Mouse (Mus musculus): ENCODE data around the gene Fgfr2.

Fgfr2 gene

GRCm38 (mm10) chr7:130208601-130209000 is 2914.5 kb downstream of the Fgfr2 start:
- DNase-seq: no peak

DNA sequence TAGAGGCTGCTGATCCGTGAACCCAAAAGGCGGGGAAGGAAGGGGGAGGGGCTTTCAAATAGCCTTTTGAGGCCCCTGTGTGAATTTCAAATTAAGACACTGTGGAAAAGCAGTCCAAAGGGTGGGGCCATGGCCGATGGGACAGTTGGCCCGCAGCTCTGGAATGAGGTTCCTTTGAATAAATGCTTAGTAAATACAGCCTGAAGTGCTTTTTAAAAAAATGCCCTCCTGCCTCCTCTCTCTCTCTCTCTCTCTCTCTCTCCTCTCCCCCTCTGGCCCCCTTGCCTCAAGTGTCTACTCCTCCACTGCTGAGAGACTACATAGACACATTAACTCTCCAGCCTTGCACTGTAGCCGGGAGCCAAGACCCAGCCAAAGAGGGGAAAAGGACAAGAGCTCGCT is 2917.0 kb downstream of the Fgfr2 start:
- DNase-seq: no peak

GRCm38 (mm10) chr7:130205140-130205539 is 2918.0 kb downstream of the Fgfr2 start:
- DNase-seq: no peak

GRCm38 (mm10) chr7:130201020-130201419 is 2922.1 kb downstream of the Fgfr2 start:
- no peak for DNase-seq

DNA sequence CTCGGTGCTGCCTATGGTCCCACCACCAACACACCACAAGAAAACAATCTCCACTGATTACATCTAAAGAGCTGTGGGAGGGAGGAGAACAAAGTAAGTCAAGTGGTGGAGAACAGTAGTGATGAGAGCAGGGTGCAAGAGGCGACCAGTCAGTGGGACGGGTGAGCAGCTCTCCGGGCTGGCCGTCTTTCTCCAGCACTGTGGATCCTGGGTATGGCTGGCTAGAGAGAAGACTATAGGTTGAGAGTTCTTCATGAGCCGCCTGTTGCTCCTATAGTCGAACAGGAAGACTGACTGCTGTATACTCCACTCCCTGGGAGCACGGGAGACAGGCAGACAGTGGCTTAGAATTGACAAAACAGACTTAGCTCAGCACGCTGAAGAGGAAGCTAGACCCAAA is 2923.2 kb downstream of the Fgfr2 start:
- no peak for DNase-seq

DNA sequence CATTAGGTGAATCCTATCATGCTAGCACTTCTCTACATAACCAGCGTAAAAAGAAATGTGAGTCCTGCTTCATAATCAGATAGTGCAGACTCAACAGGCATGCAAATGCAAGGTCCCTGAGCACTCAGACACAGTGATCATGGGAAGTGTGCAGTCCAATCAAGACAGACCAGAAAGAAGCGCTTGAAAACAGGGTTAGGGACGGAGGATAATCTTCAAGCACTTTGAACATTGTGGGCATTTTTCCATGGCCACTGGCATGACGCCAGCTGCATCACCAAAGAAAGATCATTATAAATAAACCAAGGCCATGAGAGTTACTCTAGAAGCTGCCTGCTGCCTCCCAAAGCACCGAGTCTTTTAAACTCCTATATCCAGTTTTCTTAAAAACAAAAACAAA is 2923.8 kb downstream of the Fgfr2 start:
- no peak for DNase-seq

- DNase-seq: no peak
Observed at GRCm38 (mm10) chr7:130195081-130195480, 2928.1 kb downstream of the Fgfr2 start.

GRCm38 (mm10) chr7:130190329-130190975 is 2932.7 kb downstream of the Fgfr2 start:
- no peak for DNase-seq

DNA sequence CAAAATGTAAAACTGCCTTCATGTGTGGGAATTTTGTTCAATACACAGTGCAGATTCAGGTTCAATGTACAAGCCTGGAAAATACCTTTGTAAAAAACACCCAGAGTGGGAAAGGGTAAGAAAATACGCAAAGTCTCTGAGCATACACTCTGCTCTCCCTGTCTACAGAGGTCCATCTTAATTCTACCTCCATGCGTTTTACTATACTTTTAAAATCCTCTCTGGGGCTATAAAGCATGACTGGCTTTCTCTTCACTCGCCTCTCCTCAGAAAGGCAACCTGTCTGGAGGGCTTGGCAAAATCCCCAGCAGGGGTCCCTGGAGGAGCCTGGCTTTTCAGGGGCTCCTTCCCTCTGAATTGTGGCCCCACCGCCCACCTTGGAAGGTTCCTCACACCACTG is 2933.2 kb downstream of the Fgfr2 start:
- DNase-seq: no peak

- DNase-seq: no peak
Observed at GRCm38 (mm10) chr7:130188108-130188507, 2935.0 kb downstream of the Fgfr2 start.

- no peak for DNase-seq
Observed at GRCm38 (mm10) chr7:130184864-130185263, 2938.3 kb downstream of the Fgfr2 start.

DNA sequence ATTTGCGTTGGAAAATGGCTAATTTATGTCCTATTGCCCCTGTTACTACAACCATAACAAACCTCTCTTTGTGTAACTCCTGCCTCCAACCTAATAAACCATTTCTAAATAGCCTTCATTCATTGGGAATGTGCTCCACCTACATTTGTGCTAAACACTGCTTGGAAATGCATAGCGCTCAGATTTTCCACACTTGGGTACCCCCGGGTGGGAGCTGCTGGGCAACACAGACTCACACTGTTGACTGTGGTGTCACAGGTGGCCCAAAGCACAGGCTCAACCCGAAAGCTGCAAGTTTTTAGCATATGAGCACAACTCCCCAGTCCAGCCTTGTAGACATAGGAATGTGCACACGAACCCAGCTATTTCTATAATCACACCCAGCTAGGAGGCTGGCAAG is 2939.2 kb downstream of the Fgfr2 start:
- DNase-seq: no peak

GRCm38 (mm10) chr7:130182551-130182950 is 2940.6 kb downstream of the Fgfr2 start:
- DNase-seq: no peak

DNA sequence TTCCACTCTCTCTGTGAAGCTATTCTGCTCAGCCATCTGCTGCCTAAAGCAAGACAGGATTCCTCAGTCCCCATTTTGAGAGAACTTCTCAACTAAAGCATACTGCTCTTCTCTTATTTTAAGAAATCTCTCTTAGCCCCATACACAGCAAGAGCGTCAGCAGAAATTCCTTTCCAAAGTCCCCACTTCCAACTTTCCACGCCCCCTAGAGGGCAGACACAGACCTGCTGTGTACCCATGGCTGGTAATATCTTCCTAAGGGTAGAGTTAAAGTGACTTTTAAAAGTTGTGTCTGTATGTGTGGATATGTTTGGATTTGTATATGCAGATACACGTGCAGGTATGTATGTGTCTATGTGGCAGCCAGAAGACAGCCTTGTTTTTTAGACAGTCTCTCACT is 2944.2 kb downstream of the Fgfr2 start:
- DNase-seq: no peak

GRCm38 (mm10) chr7:130177009-130177408 is 2946.1 kb downstream of the Fgfr2 start:
- no peak for DNase-seq

GRCm38 (mm10) chr7:130174525-130174924 is 2948.6 kb downstream of the Fgfr2 start:
- no peak for DNase-seq

- DNase-seq: no peak
Observed at GRCm38 (mm10) chr7:130173914-130174313, 2949.2 kb downstream of the Fgfr2 start.

DNA sequence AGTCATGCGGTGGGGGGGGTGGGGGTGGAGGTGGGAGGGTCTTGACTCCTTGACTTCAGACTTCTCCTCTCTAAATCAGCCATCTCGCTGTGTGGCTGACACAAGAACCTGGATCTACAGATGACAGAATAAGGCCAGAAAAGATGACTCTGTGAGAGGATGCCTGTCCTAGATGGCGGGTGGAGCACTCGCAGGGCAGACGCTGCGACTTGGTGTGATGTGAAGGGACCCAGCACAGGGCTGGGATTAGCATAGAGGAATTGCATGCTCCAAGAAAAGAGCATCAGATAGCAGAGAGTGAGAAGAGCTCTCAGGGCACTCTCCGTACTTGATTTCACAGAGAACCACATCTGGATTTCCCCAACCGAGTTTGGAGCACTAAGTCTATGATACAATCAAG is 2953.0 kb downstream of the Fgfr2 start:
- DNase-seq: no peak

DNA sequence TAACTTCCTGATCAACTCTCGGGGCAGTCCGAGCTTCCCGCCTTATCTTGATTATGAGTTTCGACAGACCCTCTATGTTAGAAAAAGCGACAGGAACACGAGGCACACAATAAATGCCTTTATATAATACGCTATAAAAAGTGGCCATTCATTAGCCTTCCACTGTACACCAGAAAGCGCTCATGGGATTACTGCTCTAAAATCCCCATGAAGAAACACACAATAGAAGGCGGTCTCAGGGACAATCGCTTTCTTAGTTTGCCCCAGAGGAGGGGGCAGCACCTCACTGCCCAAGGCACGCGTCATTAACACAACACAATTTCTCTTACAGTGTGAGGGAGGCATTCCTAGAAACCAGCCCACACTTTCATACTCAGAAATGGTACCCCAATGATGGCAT is 2954.9 kb downstream of the Fgfr2 start:
- DNase-seq: no peak

DNA sequence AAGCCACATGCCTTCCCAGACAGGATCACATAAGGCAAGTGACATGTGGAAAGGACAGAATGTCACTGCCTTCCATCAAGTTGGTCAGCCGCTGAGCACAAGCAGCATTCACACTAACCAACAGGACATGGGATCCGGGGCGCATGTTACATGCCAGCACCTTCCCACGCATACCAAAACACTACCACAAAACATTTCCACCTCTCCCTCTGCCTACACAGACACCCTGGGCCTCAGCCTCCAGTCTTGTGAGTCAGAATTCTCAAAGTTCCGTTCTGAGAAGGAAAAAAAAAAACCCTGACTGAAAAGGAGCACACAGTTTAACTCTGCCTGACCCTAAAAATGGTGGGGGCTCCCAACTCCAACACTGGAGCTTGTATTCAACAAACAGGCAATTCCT is 2955.9 kb downstream of the Fgfr2 start:
- DNase-seq: no peak

DNA sequence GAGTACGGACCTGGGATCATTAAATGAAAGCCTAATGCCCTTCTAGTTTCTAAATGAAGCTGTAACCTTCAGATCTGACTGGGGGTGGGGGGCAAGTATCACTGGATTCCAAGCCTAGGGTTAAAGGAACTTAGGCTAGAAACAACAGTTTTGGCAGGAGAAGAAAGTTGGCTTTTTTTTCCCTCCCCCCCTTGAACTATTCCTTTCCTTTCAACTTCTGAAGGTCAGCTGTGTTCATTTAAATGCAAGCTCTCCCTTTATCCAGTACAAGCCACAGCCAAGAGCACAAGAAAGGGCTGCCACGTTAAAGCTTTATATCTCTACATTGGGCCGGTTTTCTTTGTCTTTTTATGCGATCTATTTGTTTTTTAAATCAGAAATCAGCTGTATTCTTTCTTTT is 2957.0 kb downstream of the Fgfr2 start:
- DNase-seq: no peak

DNA sequence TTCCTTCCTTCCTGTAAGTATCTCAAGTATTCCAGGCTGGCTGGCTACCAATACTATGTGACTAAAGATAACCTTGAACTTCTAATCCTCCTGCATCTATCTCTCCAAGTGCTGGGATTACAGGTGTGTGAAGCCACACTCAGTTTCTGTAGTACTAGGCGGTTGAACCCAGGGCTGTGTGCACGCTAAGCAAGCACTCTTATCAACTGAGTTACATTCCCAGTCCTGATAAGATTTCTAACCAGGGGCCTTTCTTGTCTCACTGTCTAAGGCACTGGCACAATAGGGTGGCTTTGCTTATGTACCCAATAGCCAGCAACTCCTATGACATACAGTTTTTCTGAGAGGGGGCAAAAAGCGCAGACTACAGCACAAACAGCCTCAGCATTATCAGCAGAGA is 2957.7 kb downstream of the Fgfr2 start:
- DNase-seq: no peak

DNA sequence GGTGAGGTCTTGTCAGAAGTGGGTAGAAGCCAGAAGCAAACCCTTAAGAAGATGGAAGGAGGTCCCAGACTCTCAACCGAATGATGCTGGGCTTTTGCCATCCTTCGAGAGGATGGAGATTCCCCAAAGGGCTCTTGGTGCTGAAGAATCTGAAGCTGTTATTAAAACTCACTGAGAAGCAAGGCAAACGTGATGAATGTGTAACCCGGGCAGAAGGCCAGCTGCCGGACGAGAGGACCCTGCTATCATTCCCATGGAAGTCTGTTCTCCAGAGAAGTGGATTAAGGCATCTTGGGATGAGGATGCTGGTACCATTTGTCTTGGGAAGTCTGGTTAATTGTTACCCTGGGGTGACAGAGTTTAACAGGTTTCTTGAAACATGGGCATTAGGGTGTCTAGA is 2960.4 kb downstream of the Fgfr2 start:
- DNase-seq: no peak

DNA sequence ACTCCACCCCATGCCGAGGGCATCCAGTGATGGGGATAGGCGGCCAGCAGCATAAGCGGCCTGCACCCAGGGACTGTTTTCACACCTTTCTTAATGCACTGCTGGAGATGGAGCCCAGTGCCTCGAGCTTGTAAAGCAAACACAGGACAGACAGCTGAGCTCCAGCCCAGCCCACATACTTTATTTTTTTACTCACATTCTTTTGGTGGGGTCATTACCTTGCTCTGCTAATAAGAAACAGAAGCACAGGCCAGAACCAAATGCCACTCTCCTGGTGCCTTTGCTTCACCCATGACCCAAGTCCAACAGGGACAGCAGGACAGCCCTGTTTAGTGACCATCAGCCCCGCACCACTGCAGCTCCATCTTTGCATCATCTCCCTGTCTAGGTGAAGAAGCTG is 2961.6 kb downstream of the Fgfr2 start:
- DNase-seq: no peak

DNA sequence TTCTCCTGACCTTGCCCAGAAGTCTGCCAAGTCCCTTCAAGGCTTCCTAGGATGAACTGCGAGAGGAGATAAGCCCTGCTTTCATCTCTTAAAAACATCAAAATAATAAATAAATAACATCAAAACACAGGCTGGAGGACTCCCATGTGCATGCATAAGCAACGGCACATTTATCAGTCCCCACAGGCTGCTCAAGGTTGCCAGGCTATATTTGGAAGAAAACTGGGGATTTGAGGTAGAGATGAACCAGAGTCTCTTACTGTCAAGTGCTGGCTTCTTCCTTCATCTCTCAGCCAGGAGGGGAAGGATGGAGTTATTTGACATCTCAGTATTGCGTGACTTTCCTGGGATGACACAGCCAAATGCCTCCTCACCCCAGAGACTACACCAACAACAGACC is 2964.3 kb downstream of the Fgfr2 start:
- DNase-seq: no peak

All from cerebellum, adult 9-10 months (tissue).